ENCODE assay signal across 23 mouse cellular contexts in genomic region chr2:144547559-144547958, GRCm38 (mm10). TPM values are rescaled to one million over a fixed set of nuclear protein-coding genes. Genes with fewer than 3 reads are reported as not detected.
DNase-seq lines count a peak whose midpoint lies in the region; ATAC-seq and TF ChIP-seq lines count a peak whose summit lies in the region.
"Had no signal": no experiment of that assay in that cellular context is flagged by ENCODE, and none has a peak within 500 bp of the region (broad histone marks: within the 10 kb centered on the region; RNA-seq: fewer than 3 reads in every experiment).

No protein-coding gene starts in this region.

- TF ChIP-seq RAD21 in CH12.LX (IDR thresholded peaks at IDR 0.05; ENCODE audit: low read depth, low read length) = no peak

- in situ Hi-C loops in CH12.LX (cut with MboI; ENCODE audit: low pct_ligation_motif_present, low pct_unique_long_range_greater_than_20kb, low sequenced_read_pairs) = no loop called here

- no peak for TF ChIP-seq CTCF in lung, postnatal 0 days (IDR thresholded peaks at IDR 0.05)
- TF ChIP-seq CTCF in CH12.LX (conservative IDR thresholded peaks at IDR 0.05 in 1 of 2, IDR thresholded peaks at IDR 0.05 in 1 of 2; ENCODE audit: low read depth in 2 of 2, low read length in 2 of 2) = no peak

- H3K4me1 ChIP-seq in kidney, embryonic 16.5 days (ENCODE audit: insufficient read depth, low read length) = peaks cover 29% of the 10 kb centered on the region
- peaks cover 4% of the 10 kb centered on the region; the same call in 1 of the 2 replicates for H3K4me1 ChIP-seq in lung, postnatal 0 days (ENCODE audit: insufficient read depth, low read depth, low read length)
- H3K4me1 ChIP-seq in CH12.LX (ENCODE audit: control insufficient read depth in 1 of 2, insufficient read depth in 2 of 2) = peaks cover 7 to 12% of the 10 kb centered on the region in 2 experiments

- TF ChIP-seq EP300 in lung, postnatal 0 days (IDR thresholded peaks at IDR 0.05) = no peak
- peak; percentile 9; the same call in 1 of the 2 replicates for TF ChIP-seq EP300 in CH12.LX (IDR thresholded peaks at IDR 0.05; ENCODE audit: low read length)

- dilution Hi-C loops in CH12.LX (cut with MboI; ENCODE audit: extremely low pct_ligation_motif_present, extremely low pct_unique_long_range_greater_than_20kb, low sequenced_read_pairs) = no loop called here

- H3K36me3 ChIP-seq in kidney, embryonic 16.5 days (ENCODE audit: insufficient read depth, low read length) = peaks cover 35% of the 10 kb centered on the region
- 0 out of 2 replicates have a peak, but pooled peaks cover 4% of the 10 kb centered on the region for H3K36me3 ChIP-seq in lung, postnatal 0 days (ENCODE audit: insufficient read depth, low read length)
- H3K36me3 ChIP-seq in CH12.LX (replicated peaks in 1 of 2; ENCODE audit: control insufficient read depth in 1 of 2, insufficient read depth in 1 of 2, low read length in 1 of 2) = peaks cover 0 to 3% of the 10 kb centered on the region in 2 experiments

- H3K27ac ChIP-seq in kidney, embryonic 16.5 days (ENCODE audit: low read length) = peak overlapping the region; percentile 3; the same call in 1 of the 2 replicates
- H3K27ac ChIP-seq in lung, postnatal 0 days (ENCODE audit: low read length) = 0 out of 2 replicates have a peak overlapping the region, but pooled peaks have one; percentile 20
- H3K27ac ChIP-seq in CH12.LX (ENCODE audit: insufficient read depth, low read depth) = no peak overlapping the region
- H3K27ac ChIP-seq: embryonic facial prominence, embryonic 12.5 days; forebrain, embryonic 13.5 days; forebrain, embryonic 15.5 days had no signal

- no peak for TF ChIP-seq POLR2A in CH12.LX (IDR thresholded peaks at IDR 0.05; ENCODE audit: low read depth, low read length)

- H3K9me3 ChIP-seq in kidney, embryonic 16.5 days (ENCODE audit: low read length) = no peaks in the 10 kb centered on the region
- H3K9me3 ChIP-seq in lung, postnatal 0 days (ENCODE audit: low read length) = no peaks in the 10 kb centered on the region
- no peaks in the 10 kb centered on the region for H3K9me3 ChIP-seq in CH12.LX (replicated peaks; ENCODE audit: low read length)
- H3K9me3 ChIP-seq: embryonic facial prominence, embryonic 12.5 days; forebrain, embryonic 13.5 days; forebrain, embryonic 15.5 days had no signal

- no peak overlapping the region for H3K9ac ChIP-seq in kidney, embryonic 16.5 days (replicated peaks; ENCODE audit: low read length)
- H3K9ac ChIP-seq in lung, postnatal 0 days (replicated peaks; ENCODE audit: low read depth) = no peak overlapping the region
- peak overlapping the region; percentile 25 for H3K9ac ChIP-seq in CH12.LX (ENCODE audit: insufficient read depth, low read depth)
- H3K9ac ChIP-seq: embryonic facial prominence, embryonic 12.5 days; forebrain, embryonic 13.5 days; forebrain, embryonic 15.5 days; forebrain, postnatal 0 days had no signal

- DNase-seq in kidney, adult 18-20 months = no peak
- no peak for DNase-seq in lung, postnatal 0 days (ENCODE audit: low spot score)
- DNase-seq in lung, postnatal 10 days = no peak
- DNase-seq in 416B (ENCODE audit: low read depth) (peak; percentile 67), CH12.LX (ENCODE audit: extremely low read depth) (no peak)
- no peak for DNase-seq in gastrocnemius, adult 18-20 months (ENCODE audit: low spot score)
- DNase-seq: adrenal gland, adult 8-10 months; adrenal gland, postnatal 14 days; adrenal gland, postnatal 36 days; B cell, adult 2 months; cerebellum, adult 11-12 months; cerebellum, adult 2 months; cerebellum, adult 9-11 months; cerebellum, postnatal 14 days; cerebellum, postnatal 36 days; embryo, embryonic 11 days; forebrain, postnatal 0 days had no signal

- no peak overlapping the region for H3K4me3 ChIP-seq in kidney, embryonic 16.5 days (ENCODE audit: low read length)
- no peak overlapping the region for H3K4me3 ChIP-seq in lung, postnatal 0 days (ENCODE audit: low read depth, low read length)
- H3K4me3 ChIP-seq in CH12.LX (replicated peaks in 1 of 3; ENCODE audit: low read depth in 2 of 3, low read length in 2 of 3, poor library complexity in 1 of 3) = peak overlapping the region in 1 of 3 experiments; percentile 21
- H3K4me3 ChIP-seq: embryonic facial prominence, embryonic 12.5 days; forebrain, embryonic 13.5 days; forebrain, embryonic 15.5 days had no signal

- no peak for ATAC-seq in kidney, embryonic 16.5 days (ENCODE audit: low FRiP score, low TSS enrichment)
- no peak for ATAC-seq in lung, postnatal 0 days
- no peak for ATAC-seq in activated CD4-positive, CD25-positive, alpha-beta regulatory T cell, adult 4 months
- ATAC-seq: CD4-positive, CD25-positive, alpha-beta regulatory T cell, adult 4 months; forebrain, embryonic 13.5 days; forebrain, embryonic 15.5 days; forebrain, postnatal 0 days had no signal

- 67% methylated on average over 4 of the region's 4 CpGs for WGBS in kidney, embryonic 16.5 days
- WGBS in lung, postnatal 0 days = 57% methylated on average over 4 of the region's 4 CpGs

- H3K79me2 ChIP-seq in CH12.LX (replicated peaks; ENCODE audit: control insufficient read depth, extremely low read depth, insufficient read depth, poor library complexity, severe bottlenecking) = no peaks in the 10 kb centered on the region

- H3K4me2 ChIP-seq in kidney, embryonic 16.5 days (replicated peaks; ENCODE audit: low read depth, low read length) = no peak overlapping the region
- no peak overlapping the region for H3K4me2 ChIP-seq in lung, postnatal 0 days (replicated peaks; ENCODE audit: low read depth, low read length)
- H3K4me2 ChIP-seq in CH12.LX (ENCODE audit: insufficient read depth, low read depth, poor library complexity, severe bottlenecking) = peak overlapping the region; percentile 55; the same call in 1 of the 2 replicates
- H3K4me2 ChIP-seq: embryonic facial prominence, embryonic 12.5 days; forebrain, embryonic 13.5 days; forebrain, embryonic 15.5 days had no signal

- H3K27me3 ChIP-seq in kidney, embryonic 16.5 days (ENCODE audit: insufficient read depth, low read length) = no peaks in the 10 kb centered on the region
- no peaks in the 10 kb centered on the region for H3K27me3 ChIP-seq in lung, postnatal 0 days (replicated peaks; ENCODE audit: insufficient read depth, low read length)
- H3K27me3 ChIP-seq in CH12.LX (replicated peaks) = no peaks in the 10 kb centered on the region
- H3K27me3 ChIP-seq: embryonic facial prominence, embryonic 12.5 days; forebrain, embryonic 13.5 days; forebrain, embryonic 15.5 days had no signal

TF ChIP-seq in CH12.LX, 34 proteins besides CTCF, POLR2A, EP300 and RAD21 (continues in another document):
- TF ChIP-seq IRF4 (IDR thresholded peaks at IDR 0.05; ENCODE audit: low read depth, low read length) (no peak), PAX5 (IDR thresholded peaks at IDR 0.05; ENCODE audit: low read length) (no peak), ETS1 (conservative IDR thresholded peaks at IDR 0.05; ENCODE audit: low read depth, low read length) (no peak), ZKSCAN1 (IDR thresholded peaks at IDR 0.05; ENCODE audit: borderline replicate concordance, low read depth, low read length) (no peak), E2F4 (IDR thresholded peaks at IDR 0.05; ENCODE audit: insufficient replicate concordance, low read depth, low read length) (no peak)

RNA-seq across cellular contexts. Expression of gene Rbbp9, which starts 3.1 kb away (rescaled TPM):
- 95.7 and 99.2 TPM in 2 replicates for polyA plus RNA-seq in kidney, embryonic 16.5 days (2015; fragmentation: Nextera tagmentation; extraction: Ambion mirVana)
- 42.3 and 45.1 TPM in 2 replicates for polyA plus RNA-seq in lung, postnatal 0 days (2015; fragmentation: Nextera tagmentation; extraction: Ambion mirVana)
- total RNA-seq in CH12.LX (2012; rRNA removed) (0.13 and 0.17 TPM in 2 replicates), CH12.LX (2014; rRNA removed) (0.42 and 0.57 TPM in 2 replicates)
- polyA plus RNA-seq in CH12.LX (2012; ENCODE audit: insufficient read length, low read depth) = 0.11 and 0.14 TPM in 2 replicates
- 10 to 100 TPM in 1 of 2 experiments, 1 to 10 TPM in 1; 9.6 to 10.2 TPM for polyA plus RNA-seq in activated CD4-positive, CD25-positive, alpha-beta regulatory T cell, adult 4 months (2017; shearing (Covaris generic))
- 1 to 10 TPM; 5.9 TPM for total RNA-seq in gastrocnemius, adult 18-20 months (2021)

RNA-seq across cellular contexts. Expression of gene Sec23b, which starts 8.5 kb away (rescaled TPM):
- polyA plus RNA-seq in kidney, embryonic 16.5 days (2015; fragmentation: Nextera tagmentation; extraction: Ambion mirVana) = 117 and 123 TPM in 2 replicates
- 62.4 and 64.3 TPM in 2 replicates for polyA plus RNA-seq in lung, postnatal 0 days (2015; fragmentation: Nextera tagmentation; extraction: Ambion mirVana)
- 98.5 and 110 TPM in 2 replicates for total RNA-seq in CH12.LX (2012; rRNA removed)
- 99.0 and 103 TPM in 2 replicates for total RNA-seq in CH12.LX (2014; rRNA removed)
- polyA plus RNA-seq in CH12.LX (2012; ENCODE audit: insufficient read length, low read depth) = 77.7 and 95.4 TPM in 2 replicates
- 10 to 100 TPM; 73.8 to 87.4 TPM for polyA plus RNA-seq in activated CD4-positive, CD25-positive, alpha-beta regulatory T cell, adult 4 months (2017; shearing (Covaris generic))
- total RNA-seq in gastrocnemius, adult 18-20 months (2021) = 10 to 100 TPM; 10.5 to 11.8 TPM

RNA-seq across cellular contexts. Expression of gene Polr3f, which starts 20.0 kb away (rescaled TPM):
- polyA plus RNA-seq in kidney, embryonic 16.5 days (2015; fragmentation: Nextera tagmentation; extraction: Ambion mirVana) = 27.0 and 31.6 TPM in 2 replicates
- 11.5 and 11.9 TPM in 2 replicates for polyA plus RNA-seq in lung, postnatal 0 days (2015; fragmentation: Nextera tagmentation; extraction: Ambion mirVana)
- total RNA-seq in CH12.LX (2012; rRNA removed) (15.8 and 18.5 TPM in 2 replicates), CH12.LX (2014; rRNA removed) (28.5 and 31.9 TPM in 2 replicates)
- polyA plus RNA-seq in CH12.LX (2012; ENCODE audit: insufficient read length, low read depth) = 20.2 and 23.2 TPM in 2 replicates
- 10 to 100 TPM; 20.3 to 25.2 TPM for polyA plus RNA-seq in activated CD4-positive, CD25-positive, alpha-beta regulatory T cell, adult 4 months (2017; shearing (Covaris generic))
- total RNA-seq in gastrocnemius, adult 18-20 months (2021) = 1 to 10 TPM; 9.1 to 9.5 TPM

RNA-seq across cellular contexts. Expression of gene Dzank1, which starts 20.3 kb away (rescaled TPM):
- 1.2 and 1.4 TPM in 2 replicates for polyA plus RNA-seq in kidney, embryonic 16.5 days (2015; fragmentation: Nextera tagmentation; extraction: Ambion mirVana)
- polyA plus RNA-seq in lung, postnatal 0 days (2015; fragmentation: Nextera tagmentation; extraction: Ambion mirVana) = 1.2 and 1.4 TPM in 2 replicates
- total RNA-seq in CH12.LX (2012; rRNA removed) = 0.04 and 0.08 TPM in 2 replicates
- total RNA-seq in CH12.LX (2014; rRNA removed) = 0.04 and 0.08 TPM in 2 replicates
- polyA plus RNA-seq in CH12.LX (2012; ENCODE audit: insufficient read length, low read depth) = 0.29 and 0.34 TPM in 2 replicates
- polyA plus RNA-seq in activated CD4-positive, CD25-positive, alpha-beta regulatory T cell, adult 4 months (2017; shearing (Covaris generic)) = under 1 TPM in 1 of 2 experiments, not detected in 1; 0.56 TPM
- total RNA-seq in gastrocnemius, adult 18-20 months (2021) = under 1 TPM; 0.27 to 0.52 TPM

RNA-seq across cellular contexts. Expression of gene Smim26, which starts 46.3 kb away (rescaled TPM):
- polyA plus RNA-seq in kidney, embryonic 16.5 days (2015; fragmentation: Nextera tagmentation; extraction: Ambion mirVana) = 33.1 and 39.5 TPM in 2 replicates
- 38.6 and 41.7 TPM in 2 replicates for polyA plus RNA-seq in lung, postnatal 0 days (2015; fragmentation: Nextera tagmentation; extraction: Ambion mirVana)
- total RNA-seq in CH12.LX (2012; rRNA removed) (34.7 and 36.1 TPM in 2 replicates), CH12.LX (2014; rRNA removed) (59.7 and 69.6 TPM in 2 replicates)
- 30.0 and 35.0 TPM in 2 replicates for polyA plus RNA-seq in CH12.LX (2012; ENCODE audit: insufficient read length, low read depth)
- 10 to 100 TPM; 25.8 to 27.3 TPM for polyA plus RNA-seq in activated CD4-positive, CD25-positive, alpha-beta regulatory T cell, adult 4 months (2017; shearing (Covaris generic))
- 10 to 100 TPM; 75.6 to 87.0 TPM for total RNA-seq in gastrocnemius, adult 18-20 months (2021)
